Mouse (Mus musculus) olfactory bulb, adult 2 months (tissue): ENCODE measurements around the gene Rrbp1.

ENCODE experiments used
- CTCF ChIP-seq: fragments of 200-500 bp; IDR thresholded peaks from 2 replicates; pipeline ENCODE4 v1.5.1; 2012; ENCODE audit warnings: low read depth, mild to moderate bottlenecking, low read length, moderate library complexity; ENCODE audit not compliant: insufficient read depth
- POLR2A ChIP-seq: fragments of 200-500 bp; IDR thresholded peaks from 2 replicates; pipeline ENCODE4 v1.6.1; 2012; ENCODE audit warnings: mild to moderate bottlenecking, low read depth, low read length, moderate library complexity; ENCODE audit not compliant: insufficient read depth

DNA sequence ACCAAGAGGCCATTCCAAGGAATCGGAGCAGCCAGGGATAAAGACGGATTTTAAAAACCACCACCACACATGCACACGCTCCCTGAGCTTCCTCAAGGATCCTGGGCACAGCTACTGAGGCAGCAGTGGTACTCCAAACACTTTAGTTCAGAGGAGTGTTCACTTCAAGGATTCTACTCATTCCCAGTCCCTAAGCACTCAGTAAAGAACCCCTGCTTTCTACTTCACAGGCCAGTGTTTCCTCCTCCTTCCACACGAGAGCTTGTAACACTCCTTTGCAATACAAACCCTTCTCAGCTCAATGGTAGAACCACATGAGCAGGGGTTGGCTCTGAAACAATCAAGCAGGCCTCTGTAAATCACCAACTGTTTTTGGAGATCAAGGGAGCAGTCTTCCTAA, 28.9 kb downstream of the Rrbp1 start:
- TF ChIP-seq CTCF = no peak
- TF ChIP-seq POLR2A = no peak
